Mouse (Mus musculus) spleen, postnatal 36 days (tissue): ENCODE results near the gene Srp68.
A peak's percentile ranks its signal among the peaks of the same experiment; 100 is the strongest.
"Not testable (repeated sequence)": the region's sequence is repeated elsewhere in the genome, so short reads cannot be mapped to it uniquely, and the experiment has no call there.

ENCODE experiments used
- DNase-seq, 2 experiments: peaks; one replicate each; pipeline ENCODE4 v3.0.0; 2022; ENCODE audit warnings: low spot score in 2 of 2, mixed read lengths in 1 of 2

The Srp68 gene

DNA sequence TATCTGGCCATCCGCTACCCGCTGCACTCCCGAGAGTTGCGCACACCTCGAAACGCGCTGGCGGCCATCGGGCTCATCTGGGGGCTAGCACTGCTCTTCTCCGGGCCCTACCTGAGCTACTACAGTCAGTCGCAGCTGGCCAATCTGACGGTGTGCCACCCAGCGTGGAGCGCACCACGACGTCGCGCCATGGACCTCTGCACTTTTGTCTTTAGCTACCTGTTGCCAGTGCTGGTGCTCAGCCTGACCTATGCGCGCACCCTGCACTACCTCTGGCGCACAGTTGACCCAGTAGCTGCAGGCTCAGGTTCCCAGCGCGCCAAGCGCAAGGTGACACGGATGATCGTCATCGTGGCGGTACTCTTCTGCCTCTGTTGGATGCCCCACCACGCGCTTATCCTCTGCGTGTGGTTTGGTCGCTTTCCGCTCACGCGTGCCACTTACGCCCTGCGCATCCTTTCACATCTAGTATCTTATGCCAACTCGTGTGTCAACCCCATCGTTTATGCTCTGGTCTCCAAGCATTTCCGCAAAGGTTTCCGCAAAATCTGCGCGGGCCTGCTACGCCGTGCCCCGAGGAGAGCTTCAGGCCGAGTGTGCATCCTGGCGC lies 9.0 kb upstream of the Srp68 start:
- DNase-seq, result no peak

DNA sequence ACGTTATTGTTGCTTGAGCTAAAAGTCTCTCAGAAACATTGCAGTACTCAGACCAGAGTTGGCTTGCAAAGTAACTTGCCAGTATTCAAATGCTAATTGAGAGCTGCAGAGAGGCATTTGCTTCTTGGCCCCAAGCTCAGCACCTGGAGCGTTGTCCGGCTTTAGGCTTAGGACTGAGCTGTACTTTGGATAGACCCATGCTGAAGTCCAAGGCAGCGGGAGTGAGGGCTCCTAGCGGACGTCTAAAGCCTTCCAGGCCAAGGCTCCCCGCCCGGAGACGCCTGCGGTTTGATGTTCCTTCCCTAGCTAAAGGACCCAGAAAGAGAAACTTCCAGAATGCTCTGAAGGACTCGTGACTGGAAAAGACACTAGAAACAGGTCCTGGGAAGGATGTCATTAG lies 8.1 kb upstream of the Srp68 start:
- no peak for DNase-seq

DNA sequence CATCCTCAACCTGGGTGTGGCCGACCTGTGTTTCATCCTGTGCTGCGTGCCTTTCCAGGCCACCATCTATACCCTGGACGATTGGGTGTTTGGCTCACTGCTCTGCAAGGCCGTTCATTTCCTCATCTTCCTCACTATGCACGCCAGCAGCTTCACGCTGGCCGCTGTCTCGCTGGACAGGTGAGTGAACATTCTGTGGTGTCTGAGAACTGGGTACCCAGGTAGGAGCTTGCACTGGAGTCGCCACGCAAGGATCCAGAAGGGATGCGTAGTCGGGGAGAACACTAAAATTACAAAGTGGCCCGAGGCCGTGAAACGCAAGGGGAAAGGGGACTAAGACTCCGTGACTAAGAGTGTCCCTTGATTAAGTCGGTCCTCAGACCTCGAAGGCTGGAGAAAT lies 7.7 kb upstream of the Srp68 start:
- DNase-seq, result no peak

DNA sequence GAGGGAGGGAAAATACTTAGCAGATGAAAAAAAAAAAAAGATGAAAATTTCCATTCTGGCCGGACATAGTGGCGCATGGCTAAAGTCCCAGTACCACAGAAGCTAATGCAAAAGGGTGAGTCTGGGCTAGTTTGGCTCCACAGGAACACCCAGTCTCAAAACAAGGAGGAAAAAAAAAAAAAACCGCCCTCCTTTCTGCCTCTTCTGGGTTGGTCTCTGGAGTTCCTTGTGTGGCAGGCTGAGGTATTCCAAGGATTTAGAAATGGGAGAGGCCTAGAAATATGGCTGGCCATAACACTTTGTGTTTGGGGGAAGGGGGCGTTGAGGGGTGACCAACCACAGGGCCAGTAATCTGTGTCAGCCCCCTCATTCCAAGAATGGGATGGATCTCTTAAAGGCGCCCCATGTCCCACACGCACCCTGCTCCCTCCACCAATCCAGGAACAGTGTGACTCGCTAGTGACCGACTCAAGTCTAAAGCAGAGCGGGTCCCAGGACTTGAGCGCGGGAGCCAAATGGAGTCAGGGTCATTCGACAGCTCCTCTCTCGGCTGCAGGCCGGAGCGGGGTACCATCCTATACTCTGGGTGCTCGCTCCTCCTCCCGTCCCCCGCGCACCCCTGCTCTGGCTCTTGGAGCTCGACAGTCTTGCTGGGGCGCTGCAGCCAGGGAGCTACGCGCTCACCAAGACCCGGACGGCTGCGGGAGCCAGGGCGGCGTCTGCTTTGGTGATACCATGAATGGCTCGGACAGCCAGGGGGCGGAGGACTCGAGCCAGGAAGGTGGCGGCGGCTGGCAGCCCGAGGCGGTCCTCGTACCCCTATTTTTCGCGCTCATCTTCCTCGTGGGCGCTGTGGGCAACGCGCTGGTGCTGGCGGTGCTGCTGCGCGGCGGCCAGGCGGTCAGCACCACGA lies 7.0 kb upstream of the Srp68 start, which contains the start of gene Galr2:
TSS of gene Galr2 (plus strand) at position 189 of the 913 bp plus-strand sequence.
- no peak for DNase-seq

DNA sequence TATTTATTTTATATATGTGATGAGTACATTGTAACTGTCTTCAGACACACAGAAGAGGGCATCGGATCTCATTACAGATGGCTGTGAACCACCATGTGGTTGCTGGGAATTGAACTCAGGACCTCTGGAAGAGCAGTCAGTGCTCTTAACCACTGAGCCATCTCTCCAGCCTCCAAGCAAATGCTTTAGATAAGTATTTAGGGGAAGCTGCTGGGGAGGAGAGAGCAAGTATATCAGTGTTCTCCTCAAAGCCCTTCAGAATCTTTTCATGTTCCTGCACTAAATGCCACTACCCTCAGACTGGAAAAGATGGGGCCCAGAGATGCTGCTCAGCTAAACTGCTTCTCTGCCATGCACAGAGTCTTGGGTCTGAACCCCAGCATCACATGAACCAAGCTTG lies 3.2 kb upstream of the Srp68 start:
- DNase-seq, result not testable (repeated sequence)

DNA sequence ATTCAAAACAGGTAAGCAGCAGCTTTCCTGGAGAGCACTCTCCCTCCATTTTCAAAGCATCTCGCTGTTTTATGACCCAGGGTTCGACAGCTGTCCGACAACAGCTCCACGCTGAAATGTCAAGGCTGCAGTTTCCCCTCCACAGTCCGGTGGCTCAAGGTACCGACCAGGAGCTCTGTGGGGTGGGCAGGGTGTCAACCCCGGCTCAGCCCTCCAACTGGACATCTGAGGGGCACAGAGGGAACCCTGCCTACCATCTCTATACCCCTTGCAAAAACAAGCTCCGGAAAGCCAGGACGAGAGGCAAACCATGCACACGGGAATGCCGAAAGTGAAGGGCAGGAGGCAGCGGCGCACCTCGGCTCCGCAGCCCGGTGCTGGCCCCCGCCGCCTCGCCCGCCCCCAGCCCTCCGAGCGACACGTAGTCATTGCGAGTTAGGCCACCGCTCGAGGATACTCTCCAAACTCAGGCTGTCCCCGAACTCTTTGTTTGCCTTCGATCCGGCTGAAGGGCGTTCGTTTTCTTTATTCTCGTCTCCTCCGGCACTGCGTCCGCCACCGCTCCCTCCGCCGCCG lies 460 bp downstream of the Srp68 start:
- DNase-seq, result no peak

DNA sequence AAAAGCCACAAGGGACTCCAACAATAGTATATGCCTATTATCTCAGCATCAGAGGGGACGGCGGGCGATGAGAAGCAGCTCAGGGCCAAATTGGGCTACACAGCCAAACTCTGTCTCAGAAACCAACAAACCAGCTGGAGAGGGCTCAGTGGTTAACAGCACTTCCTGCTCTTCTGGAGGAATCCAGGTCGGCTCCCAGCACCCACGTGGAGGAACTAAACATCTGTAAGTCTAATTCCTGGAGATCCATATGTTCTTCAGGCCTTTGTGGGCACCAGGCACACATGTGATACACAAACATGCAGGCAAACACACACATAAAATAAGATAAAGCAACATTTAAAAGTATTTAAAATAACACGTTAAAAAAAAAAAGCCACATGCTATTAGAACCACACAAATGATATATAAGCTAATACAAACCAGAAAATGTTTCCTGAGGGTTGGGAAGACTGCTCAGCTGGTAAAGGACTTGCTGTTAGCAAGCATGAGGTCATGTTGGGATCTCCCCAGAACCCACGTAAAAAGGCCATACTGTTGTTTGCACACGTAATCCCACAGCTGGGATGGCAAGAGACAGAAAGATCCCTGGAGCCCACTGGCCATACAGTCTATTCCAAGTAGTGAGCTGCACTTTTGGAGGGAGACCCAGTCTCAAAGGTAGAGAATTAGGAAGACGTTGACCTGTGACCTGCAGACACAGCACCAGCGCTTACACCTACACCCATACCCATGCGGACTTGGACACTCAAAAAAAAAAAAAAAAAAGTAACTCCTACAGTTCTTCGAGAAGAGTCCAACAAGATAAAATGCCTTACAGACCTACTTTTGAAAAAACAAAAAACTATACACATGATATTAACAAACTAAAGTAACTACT lies 1.2 kb downstream of the Srp68 start:
- no peak for DNase-seq

DNA sequence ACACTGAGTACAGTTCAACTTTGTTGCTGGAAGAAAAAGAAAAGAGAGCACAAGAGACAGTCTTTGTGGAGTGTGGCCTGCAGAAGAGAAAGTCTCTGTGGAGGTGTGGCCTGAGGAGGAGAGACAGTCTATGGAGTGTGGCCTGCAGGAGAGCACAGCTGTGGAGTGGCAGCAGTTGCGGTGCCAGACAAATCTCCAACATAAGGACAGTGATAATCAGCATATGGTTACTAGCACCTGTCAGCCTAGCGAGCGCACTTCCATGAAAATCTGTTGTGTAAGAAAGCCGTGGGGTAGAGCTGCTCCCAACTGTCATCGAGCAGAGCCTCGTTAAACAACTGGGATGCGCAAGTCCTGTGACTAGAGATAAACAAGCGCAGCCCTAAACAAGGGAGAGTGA lies 4.5 kb downstream of the Srp68 start:
- no peak for DNase-seq

DNA sequence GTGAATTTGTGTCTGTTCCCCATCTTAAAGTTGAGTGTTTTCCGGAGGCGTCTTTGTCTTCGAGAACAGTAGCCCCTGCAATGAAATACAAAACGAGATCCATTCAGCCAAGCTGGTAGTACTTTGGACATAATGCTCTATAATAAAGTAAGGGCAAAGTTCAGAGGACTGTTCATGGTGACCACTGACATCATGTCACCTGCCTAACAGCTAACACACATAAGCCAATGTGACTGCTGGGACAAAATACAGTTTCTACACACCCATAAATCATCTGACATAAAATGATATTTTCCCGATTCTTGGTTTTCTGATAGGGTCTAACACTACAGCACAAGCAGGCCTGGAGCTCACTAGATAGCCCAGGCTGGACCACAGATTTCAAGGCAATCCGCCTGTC lies 5.7 kb downstream of the Srp68 start:
- no peak for DNase-seq

DNA sequence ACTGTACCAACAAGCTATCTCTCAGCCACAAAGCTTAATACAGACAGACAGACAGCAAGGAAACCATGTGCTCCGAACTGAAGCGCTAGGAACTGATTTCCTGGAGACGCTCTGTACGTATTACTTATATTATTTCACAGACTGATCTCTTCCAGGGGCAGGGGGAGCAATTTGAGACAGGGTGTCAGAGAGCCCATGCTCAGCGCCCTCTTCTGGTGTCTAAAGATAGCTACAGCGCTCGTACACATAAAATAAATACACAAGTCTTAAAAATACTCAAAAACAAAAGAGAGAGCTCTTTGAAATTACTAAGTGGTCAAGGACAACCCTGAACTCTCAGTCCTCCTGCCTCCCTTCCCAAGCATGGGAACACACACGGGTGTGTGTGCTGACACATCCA lies 6.4 kb downstream of the Srp68 start:
- no peak for DNase-seq

DNA sequence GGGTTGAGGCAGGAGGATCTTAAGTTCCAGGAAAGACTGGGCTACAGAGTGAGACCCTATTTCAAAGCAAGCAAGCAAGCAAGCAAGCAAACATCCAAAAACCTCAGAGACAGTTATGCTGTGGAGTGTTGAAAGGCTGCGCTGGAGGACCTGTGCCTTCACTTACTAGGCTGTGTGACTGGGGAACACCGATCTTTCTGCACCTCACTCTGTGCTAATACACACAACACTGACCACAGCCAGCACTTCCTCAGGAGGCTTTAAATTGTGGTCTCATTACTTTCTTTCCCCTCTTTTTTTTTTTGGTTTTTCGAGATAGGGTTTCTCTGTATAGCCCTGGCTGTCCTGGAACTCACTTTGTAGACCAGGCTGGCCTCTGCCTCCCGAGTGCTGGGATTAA lies 8.2 kb downstream of the Srp68 start:
- DNase-seq, result no peak

DNA sequence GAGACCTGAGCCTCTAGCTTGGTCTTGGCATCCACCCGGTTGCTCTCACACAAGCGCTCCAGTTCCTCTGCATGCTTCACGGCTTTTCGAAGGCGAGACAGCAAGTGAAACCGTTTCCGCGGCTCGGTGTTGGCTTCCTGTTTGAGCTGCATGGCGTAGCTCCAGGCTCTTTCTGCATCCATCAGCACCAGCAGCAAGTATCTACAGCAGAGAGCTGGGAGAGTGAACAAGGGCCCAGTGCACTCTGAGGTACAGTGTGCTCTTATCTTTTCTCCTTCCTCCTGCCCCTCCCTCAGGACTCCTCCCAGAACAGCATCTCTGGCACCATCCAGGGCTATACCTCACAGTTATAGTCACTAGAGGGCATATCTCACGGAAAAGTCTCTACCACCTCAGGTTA lies 8.7 kb downstream of the Srp68 start:
- peak; percentile 22 to 24 for DNase-seq

DNA sequence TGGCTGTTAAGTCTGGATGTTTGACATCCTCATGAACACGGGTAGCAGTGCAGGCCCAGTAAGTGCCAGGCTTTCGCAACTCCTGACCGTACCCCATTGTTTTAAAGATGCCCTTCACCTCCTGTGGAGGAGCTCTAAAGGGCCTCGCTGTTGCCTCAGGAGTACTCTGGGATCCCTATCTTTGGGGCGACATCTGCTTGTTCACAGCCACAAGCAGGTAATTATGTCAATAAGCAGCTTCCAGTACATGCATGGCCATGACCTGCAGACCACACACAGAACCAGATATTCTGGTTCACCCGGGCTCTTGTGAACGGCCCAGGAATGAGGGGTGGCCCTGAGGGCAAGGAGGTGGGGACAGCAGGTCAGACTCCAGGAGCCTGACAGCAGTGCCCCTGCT lies 13.8 kb downstream of the Srp68 start:
- DNase-seq, result no peak

DNA sequence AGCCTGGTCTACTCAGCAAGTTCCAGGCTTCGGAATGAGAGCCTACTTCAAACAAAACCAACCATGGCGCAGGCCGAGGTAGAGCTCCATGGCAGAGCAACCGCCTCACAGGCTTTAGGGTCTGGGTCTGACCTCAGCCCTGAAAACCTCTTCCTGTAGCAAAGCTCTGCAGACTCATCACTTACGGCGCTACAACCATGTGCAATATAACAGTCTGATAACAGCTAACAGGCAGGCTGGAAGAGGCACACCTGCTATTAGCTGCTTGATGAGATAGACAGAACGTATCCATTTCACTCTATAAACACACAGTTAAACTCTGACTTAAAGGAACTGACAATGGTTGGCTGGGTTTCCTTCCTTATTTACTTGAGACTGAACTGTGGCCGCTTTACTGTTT lies 14.6 kb downstream of the Srp68 start:
- no peak for DNase-seq

DNA sequence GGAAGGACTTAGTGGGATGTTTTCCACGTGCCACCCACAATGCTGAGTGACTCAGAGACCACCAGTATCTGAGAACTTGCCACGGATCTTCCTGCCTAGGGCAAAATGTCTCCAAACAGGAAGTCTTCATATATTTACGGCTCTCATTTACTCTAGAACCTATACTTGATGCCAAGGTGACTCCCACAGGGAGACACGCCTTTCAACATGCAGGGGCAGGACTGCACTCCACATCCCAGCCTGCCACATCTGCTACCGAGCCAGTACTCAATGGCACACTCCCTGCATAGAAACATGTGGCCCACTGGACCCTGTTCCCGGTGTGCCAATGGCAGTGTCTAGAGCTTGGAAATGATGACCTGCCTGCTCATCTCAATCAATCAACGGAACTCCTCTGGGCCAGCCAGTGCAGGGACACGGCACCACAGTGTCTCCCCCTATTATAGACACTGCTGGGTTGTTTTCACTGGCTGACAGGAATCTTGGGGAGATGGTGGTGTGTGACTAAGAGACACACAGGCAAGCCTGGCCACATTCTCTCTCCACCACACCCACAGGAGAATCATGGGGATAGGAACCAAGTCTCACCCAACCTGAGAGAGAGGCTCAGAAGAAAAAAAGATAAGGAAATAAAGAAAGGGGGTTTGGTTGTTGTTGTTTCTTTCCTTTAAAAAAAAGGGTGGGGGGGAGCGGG lies 17.9 kb downstream of the Srp68 start:
- DNase-seq, result no peak

DNA sequence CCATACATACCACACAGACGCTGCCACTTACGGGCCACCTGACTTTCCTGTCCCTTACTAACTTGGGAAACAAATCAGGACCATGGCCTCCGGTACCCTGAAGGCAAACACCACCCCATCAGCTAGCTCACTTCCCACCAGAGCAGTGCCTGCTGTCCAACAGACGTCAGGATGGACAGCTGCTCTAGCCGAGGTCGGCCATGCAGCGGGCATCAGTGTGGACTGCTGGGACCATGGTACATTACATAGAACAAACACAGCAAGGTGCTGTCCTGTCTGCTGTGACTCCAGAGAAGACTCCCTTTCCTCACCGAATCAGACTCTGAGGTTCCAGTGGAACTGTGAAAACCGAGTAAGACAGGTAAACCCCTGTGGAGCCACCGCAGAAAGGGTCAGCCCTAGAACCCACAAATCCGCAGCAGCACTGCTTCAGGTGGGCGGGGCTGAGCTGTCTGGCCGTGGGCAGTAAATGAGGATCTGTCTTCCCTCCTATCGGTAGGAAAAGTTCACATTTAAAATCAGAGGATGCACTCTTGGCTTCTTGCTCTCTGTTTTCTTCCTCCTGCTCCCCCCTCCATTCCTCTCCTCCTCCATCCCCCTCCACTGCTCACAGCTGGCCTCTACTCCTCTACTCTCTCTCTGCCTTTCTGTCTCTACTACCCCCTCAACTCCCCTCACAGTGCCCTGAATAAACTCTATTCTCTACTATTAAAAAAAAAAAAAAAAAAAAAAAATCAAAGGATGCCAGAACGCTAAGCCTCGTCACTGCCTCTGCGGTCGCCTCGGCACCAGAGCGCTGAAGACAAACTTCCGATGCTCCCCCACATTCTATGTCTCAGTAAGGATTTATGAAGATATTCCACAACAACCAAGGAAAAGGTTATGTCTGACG lies 18.7 kb downstream of the Srp68 start:
- DNase-seq, result no peak

DNA sequence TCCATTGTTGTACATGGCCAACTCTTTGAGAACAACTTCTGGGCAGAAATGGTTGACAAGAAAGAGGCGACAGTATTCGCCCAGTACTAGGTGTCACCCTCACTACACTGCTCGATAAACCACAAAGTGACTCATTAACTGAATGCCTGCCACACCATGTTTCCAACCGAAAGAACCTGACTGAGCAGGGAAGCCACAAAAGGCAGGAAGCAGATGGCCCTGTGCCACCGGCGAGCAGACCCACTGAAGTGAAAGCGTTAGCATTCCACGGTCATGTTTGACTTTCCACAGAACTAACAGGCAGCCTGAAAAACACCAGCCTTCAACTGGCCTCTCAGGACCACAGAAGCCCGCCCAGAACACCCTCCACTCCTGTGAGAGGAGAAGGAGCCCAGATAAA lies 19.4 kb downstream of the Srp68 start:
- no peak for DNase-seq

DNA sequence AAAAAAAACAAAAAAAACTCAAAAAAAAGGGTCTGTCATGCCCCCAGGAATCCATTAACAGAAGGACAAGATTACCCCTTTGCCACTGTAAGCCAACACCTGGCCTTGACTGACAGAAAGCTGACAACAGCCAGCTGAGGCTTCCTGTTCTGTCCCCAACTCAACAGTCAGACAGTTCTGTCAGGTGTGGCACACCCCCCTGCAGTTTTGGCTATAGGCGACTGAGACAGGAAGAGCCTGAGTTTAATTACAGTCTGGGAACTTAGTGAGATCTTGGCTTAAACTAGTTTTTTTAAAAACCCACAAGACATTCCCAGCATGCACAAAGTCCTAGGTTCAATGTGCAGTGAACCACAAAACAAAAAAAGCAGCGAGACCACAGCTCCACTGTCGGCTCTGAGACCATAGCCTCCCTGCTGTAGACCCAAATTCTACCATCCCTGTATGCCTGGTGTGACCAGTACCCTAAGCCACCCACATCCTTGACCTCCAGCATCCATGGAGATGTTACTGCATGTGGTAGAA lies 20.9 kb downstream of the Srp68 start:
- DNase-seq, result no peak

DNA sequence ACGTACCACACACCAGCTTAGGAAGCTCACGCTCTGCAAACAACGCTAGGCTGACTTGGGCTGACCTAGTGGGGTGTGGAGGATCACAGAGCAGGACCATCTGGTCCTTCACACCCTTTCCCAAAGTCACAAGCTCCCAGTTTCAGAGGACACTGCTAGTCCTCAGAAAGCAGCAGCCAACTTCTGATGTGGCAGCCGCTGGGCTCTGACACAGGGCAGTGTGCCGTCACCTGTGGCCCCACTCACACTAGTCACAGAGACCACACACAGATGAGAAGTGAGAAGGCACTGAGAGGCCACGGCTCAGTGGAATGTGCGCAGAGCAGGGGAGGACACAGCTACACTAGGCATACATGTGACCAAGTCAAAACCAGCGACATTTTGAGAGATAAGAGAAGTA lies 23.1 kb downstream of the Srp68 start:
- no peak for DNase-seq
